Mouse (Mus musculus) CH12.LX (cell line): ENCODE data around the gene Ece2. TPM values are rescaled to one million over a fixed set of nuclear protein-coding genes. Genes with fewer than 3 reads are reported as not detected.

Source experiments
- DNase-seq: peaks from one replicate; pipeline ENCODE4 v3.0.0-alpha.2; 2013; ENCODE audit errors: extremely low read depth
- H3K27ac ChIP-seq: 2 replicates; pipeline ENCODE4 v1.5.1; 2012; ENCODE audit warnings: low read depth, mild to moderate bottlenecking, control low read depth, moderate library complexity; ENCODE audit not compliant: insufficient read depth
- H3K27me3 ChIP-seq: replicated peaks from 2 replicates; pipeline ENCODE3; 2012; ENCODE audit warnings: inconsistent platforms
- H3K36me3 ChIP-seq, 2 experiments: replicated peaks in 1 of 2; 2 replicates each; pipeline versions ENCODE3 to v1.6.1; 2012; ENCODE audit warnings: inconsistent platforms in 1 of 2, low read length in 1 of 2, mild to moderate bottlenecking in 1 of 2, mixed read lengths in 1 of 2, moderate library complexity in 1 of 2; ENCODE audit not compliant: control insufficient read depth in 1 of 2, insufficient read depth in 1 of 2
- H3K4me1 ChIP-seq, 2 experiments: 2 replicates each; pipeline ENCODE4 v1.6.1; 2012; ENCODE audit warnings: inconsistent platforms in 1 of 2, moderate library complexity in 1 of 2; ENCODE audit not compliant: insufficient read depth in 2 of 2, control insufficient read depth in 1 of 2
- H3K4me2 ChIP-seq: 2 replicates; pipeline ENCODE4 v1.6.1; 2012; ENCODE audit warnings: low read depth, mild to moderate bottlenecking, control low read depth; ENCODE audit not compliant: poor library complexity, insufficient read depth, severe bottlenecking
- H3K4me3 ChIP-seq, 3 experiments: fragments of 150-350 bp in 1 of 3; sonication (generic) in 1 of 3; replicated peaks in 1 of 3; 2 replicates each; pipeline versions ENCODE3 to v1.5.1; 2011 to 2012; ENCODE audit warnings: low read depth in 2 of 3, low read length in 2 of 3, mild to moderate bottlenecking in 2 of 3, moderate library complexity in 2 of 3, control low read depth in 1 of 3, improper control_type of control experiment in 1 of 3, inconsistent platforms in 1 of 3, mixed read lengths in 1 of 3; ENCODE audit not compliant: poor library complexity in 1 of 3
- H3K79me2 ChIP-seq: replicated peaks from 2 replicates; pipeline ENCODE4 v1.6.1; 2012; ENCODE audit warnings: mild to moderate bottlenecking, moderate library complexity; ENCODE audit not compliant: control insufficient read depth, poor library complexity, insufficient read depth, severe bottlenecking; ENCODE audit errors: extremely low read depth
- H3K9ac ChIP-seq: 2 replicates; pipeline ENCODE4 v1.6.1; 2012; ENCODE audit warnings: low read depth, mild to moderate bottlenecking, control low read depth, moderate library complexity; ENCODE audit not compliant: insufficient read depth
- H3K9me3 ChIP-seq: replicated peaks from 2 replicates; pipeline ENCODE3; 2012; ENCODE audit warnings: low read length, inconsistent platforms, mixed read lengths
- E2F4 ChIP-seq: IDR thresholded peaks from 2 replicates; pipeline ENCODE4 v1.6.1; 2011; ENCODE audit warnings: low read depth, low read length, improper control_type of control experiment; ENCODE audit not compliant: insufficient replicate concordance
- EP300 ChIP-seq: IDR thresholded peaks from 2 replicates; pipeline ENCODE4 v1.6.1; 2011; ENCODE audit warnings: low read length, improper control_type of control experiment
- ETS1 ChIP-seq: conservative IDR thresholded peaks from 2 replicates; pipeline ENCODE4 v1.6.1; 2012; ENCODE audit warnings: low read depth, mild to moderate bottlenecking, inconsistent platforms, low read length, improper control_type of control experiment, moderate library complexity
- IRF4 ChIP-seq: IDR thresholded peaks from 2 replicates; pipeline ENCODE4 v1.6.1; 2014; ENCODE audit warnings: low read depth, mild to moderate bottlenecking, inconsistent platforms, low read length, improper control_type of control experiment
- MAX ChIP-seq: IDR thresholded peaks from 2 replicates; pipeline ENCODE4 v1.6.1; 2011; ENCODE audit warnings: low read length, improper control_type of control experiment
- MAZ ChIP-seq: IDR thresholded peaks from 2 replicates; pipeline ENCODE4 v1.6.1; 2012; ENCODE audit warnings: low read depth, mild to moderate bottlenecking, inconsistent platforms, low read length, improper control_type of control experiment, moderate library complexity
- MEF2A ChIP-seq: IDR thresholded peaks from 2 replicates; pipeline ENCODE4 v1.6.1; 2014; ENCODE audit warnings: low read depth, mild to moderate bottlenecking, inconsistent platforms, low read length, improper control_type of control experiment, borderline replicate concordance
- MXI1 ChIP-seq: IDR thresholded peaks from 2 replicates; pipeline ENCODE4 v1.6.1; 2011; ENCODE audit warnings: mild to moderate bottlenecking, low read depth, low read length, improper control_type of control experiment
- MYC ChIP-seq: IDR thresholded peaks from 2 replicates; pipeline ENCODE4 v1.6.1; 2011; ENCODE audit warnings: low read depth, mild to moderate bottlenecking, improper control_type of control experiment, low read length
- SIN3A ChIP-seq: IDR thresholded peaks from 2 replicates; pipeline ENCODE4 v1.6.1; 2012; ENCODE audit warnings: low read length, improper control_type of control experiment, inconsistent platforms
- SMC3 ChIP-seq: IDR thresholded peaks from 2 replicates; pipeline ENCODE4 v1.6.1; 2011; ENCODE audit warnings: low read depth, low read length, improper control_type of control experiment
- UBTF ChIP-seq: IDR thresholded peaks from 2 replicates; pipeline ENCODE4 v1.6.1; 2012; ENCODE audit warnings: low read depth, mild to moderate bottlenecking, inconsistent platforms, low read length, improper control_type of control experiment, moderate library complexity
- ZC3H11A ChIP-seq: IDR thresholded peaks from 2 replicates; pipeline ENCODE4 v1.6.1; 2012; ENCODE audit warnings: low read depth, mild to moderate bottlenecking, inconsistent platforms, low read length, improper control_type of control experiment
- ZKSCAN1 ChIP-seq: IDR thresholded peaks from 2 replicates; pipeline ENCODE4 v1.6.1; 2012; ENCODE audit warnings: low read depth, inconsistent platforms, low read length, improper control_type of control experiment, borderline replicate concordance
- ZMIZ1 ChIP-seq: IDR thresholded peaks from 2 replicates; pipeline ENCODE4 v1.6.1; 2012; ENCODE audit warnings: low read depth, mild to moderate bottlenecking, inconsistent platforms, low read length, improper control_type of control experiment
- ZNF384 ChIP-seq: IDR thresholded peaks from 2 replicates; pipeline ENCODE4 v1.6.1; 2012; ENCODE audit warnings: low read depth, low read length, improper control_type of control experiment, inconsistent platforms
- dilution Hi-C: fragments of 300-500 bp; cut with MboI; formaldehyde crosslinking; loops from 2 replicates; pipeline ENCODE4 v1.14.3; 2020; ENCODE audit warnings: low sequenced_read_pairs; ENCODE audit not compliant: extremely low pct_unique_long_range_greater_than_20kb, extremely low pct_ligation_motif_present
- in situ Hi-C: fragments of 300-500 bp; cut with MboI; formaldehyde crosslinking; loops from 3 replicates; pipeline ENCODE4 v1.14.3; 2019; ENCODE audit warnings: low sequenced_read_pairs, low pct_ligation_motif_present, low pct_unique_long_range_greater_than_20kb, mixed read lengths
- polyA plus RNA-seq: library from polyadenylated mRNA; unstranded; fragments of >175 nt; gene quantifications from 2 replicates; pipeline ENCODE4 v1.2.1, GENCODE M21; 2012; ENCODE audit warnings: low read depth; ENCODE audit not compliant: insufficient read length
- total RNA-seq, 2 experiments: library from RNA; depleted of rRNA; stranded (reverse); fragments of 300-350 nt in 1 of 2; fragments of >200 nt in 1 of 2; gene quantifications; 2 replicates each; pipeline ENCODE4 v1.2.3; 2012 to 2014

Gene Ece2
- total and polyA plus RNA-seq, 3 experiments = 0.17 to 0.34 (median 0.26) TPM

DNA sequence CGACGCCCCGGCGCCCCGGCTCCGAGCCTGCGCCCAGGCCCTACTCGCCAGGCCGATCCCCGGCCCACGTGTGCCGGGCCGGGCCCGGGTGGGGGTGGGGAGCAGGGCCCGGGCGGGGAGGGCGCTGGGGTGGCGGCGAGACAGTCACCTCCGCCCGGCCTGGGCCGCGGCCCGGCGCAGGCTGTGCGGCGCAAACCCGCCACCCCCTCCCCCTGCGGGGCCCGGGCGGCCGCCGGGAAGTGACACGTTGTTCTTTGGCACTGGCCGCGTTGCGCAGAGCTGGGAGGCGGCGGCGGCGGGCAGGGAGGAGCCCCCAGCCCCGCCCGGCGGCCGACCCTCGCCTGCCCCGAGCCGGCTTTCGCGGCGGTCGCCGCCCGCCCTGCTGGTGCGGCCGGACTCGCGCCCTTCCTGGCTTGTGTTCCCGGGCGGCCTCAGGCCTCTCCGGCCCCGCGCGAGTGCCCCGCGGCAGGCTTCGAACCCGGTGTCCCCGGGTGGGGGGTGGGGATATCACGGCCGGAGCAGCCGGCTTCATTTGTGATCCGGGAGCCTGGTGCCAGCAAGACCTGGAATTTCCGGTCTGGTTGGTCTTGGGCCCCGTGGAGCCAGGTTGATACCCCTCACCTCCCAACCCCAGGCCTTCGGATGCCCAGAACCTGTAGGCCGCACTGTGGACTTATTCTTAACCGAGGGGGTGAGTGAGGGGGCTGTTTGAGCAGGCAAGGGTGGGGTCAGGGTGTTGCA lies 43.5 kb downstream of the Ece2 start:
- peaks cover 53% of the 10 kb centered on the region for H3K79me2 ChIP-seq
- DNase-seq = no peak
- H3K27ac ChIP-seq = peak overlapping the region; percentile 38
- H3K4me3 ChIP-seq = peak overlapping the region; percentile 75 to 94 (median 87)
- no peak for TF ChIP-seq E2F4
- 0 out of 2 replicates have a peak, but pooled peaks have one; percentile 35 for TF ChIP-seq MYC
- TF ChIP-seq MAX = 0 out of 2 replicates have a peak, but pooled peaks have one; percentile 29
- TF ChIP-seq UBTF = peak; percentile 59; the same call in 1 of the 2 replicates
- no peak for TF ChIP-seq MAZ
- no peak for TF ChIP-seq ZKSCAN1
- no peak for TF ChIP-seq ZC3H11A
- no peak; the same call in none of the 2 replicates for TF ChIP-seq MXI1
- no peak; the same call in 1 of the 2 replicates for TF ChIP-seq MEF2A
- TF ChIP-seq ETS1 = no peak
- no peak for TF ChIP-seq IRF4
- TF ChIP-seq ZNF384 = no peak
- peak overlapping the region; percentile 83 for H3K4me2 ChIP-seq
- H3K9ac ChIP-seq = peak overlapping the region; percentile 97
- no peaks in the 10 kb centered on the region for H3K9me3 ChIP-seq
- H3K4me1 ChIP-seq = peaks cover 15 to 48% of the 10 kb centered on the region in 2 experiments
- H3K27me3 ChIP-seq = no peaks in the 10 kb centered on the region
- in situ Hi-C loops (no loop called here), dilution Hi-C loops (no loop called here)
- peaks cover 33 to 43% of the 10 kb centered on the region in 2 experiments for H3K36me3 ChIP-seq

DNA sequence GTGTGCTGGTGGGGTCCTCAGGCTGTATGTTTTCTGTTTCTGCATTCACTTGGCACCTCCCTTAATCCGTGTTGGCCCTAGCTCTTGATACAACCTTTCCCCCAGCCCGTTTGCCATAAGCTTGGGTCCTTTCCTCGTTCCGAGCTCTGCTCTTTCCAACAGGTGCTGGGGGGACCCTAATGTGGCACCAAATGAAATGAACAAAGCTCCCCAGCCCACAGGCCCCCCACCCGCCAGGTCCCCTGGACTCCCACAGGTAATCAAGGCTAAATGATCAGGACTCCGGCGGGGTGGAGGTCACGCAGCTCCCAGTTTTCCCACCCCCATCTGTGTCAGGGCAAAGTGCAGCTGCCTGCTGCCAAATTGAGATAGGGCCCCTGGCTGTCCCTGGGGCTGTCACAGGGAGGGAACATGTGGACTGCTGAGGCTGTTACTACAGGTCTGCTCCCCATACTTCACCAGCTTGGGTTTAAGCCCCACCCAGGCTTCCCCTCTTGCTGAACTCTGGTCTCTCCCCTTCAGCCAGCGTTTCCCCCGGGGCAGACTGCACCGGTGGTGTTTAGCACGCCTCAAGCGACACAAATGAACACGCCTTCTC lies 44.2 kb downstream of the Ece2 start:
- peak; percentile 80; the same call in 1 of the 2 replicates for TF ChIP-seq MXI1
- no peak for TF ChIP-seq EP300
- TF ChIP-seq MAX = peak; percentile 65; the same call in 1 of the 2 replicates
- no peak for TF ChIP-seq MYC
- TF ChIP-seq SMC3 = no peak
- peak; percentile 67 for TF ChIP-seq SIN3A
- no peak for TF ChIP-seq ETS1
- no peak for TF ChIP-seq ZMIZ1
- peak; percentile 70 for DNase-seq
- in situ Hi-C loops (no loop called here), dilution Hi-C loops (no loop called here)
- Histone ChIP-seq H3K79me2 (peaks cover 60% of the 10 kb centered on the region), H3K27ac (peak overlapping the region; percentile 38; the same call in 1 of the 2 replicates), H3K4me2 (peak overlapping the region; percentile 83), H3K4me3 (peak overlapping the region; percentile 75 to 94 (median 87)), H3K36me3 (peaks cover 40 to 50% of the 10 kb centered on the region in 2 experiments), H3K9ac (peak overlapping the region; percentile 97), H3K27me3 (no peaks in the 10 kb centered on the region), H3K9me3 (no peaks in the 10 kb centered on the region), H3K4me1 (peaks cover 15 to 48% of the 10 kb centered on the region in 2 experiments)
